Comparison of ENCODE assay signal across 9 mouse cellular contexts in the genomic region with DNA sequence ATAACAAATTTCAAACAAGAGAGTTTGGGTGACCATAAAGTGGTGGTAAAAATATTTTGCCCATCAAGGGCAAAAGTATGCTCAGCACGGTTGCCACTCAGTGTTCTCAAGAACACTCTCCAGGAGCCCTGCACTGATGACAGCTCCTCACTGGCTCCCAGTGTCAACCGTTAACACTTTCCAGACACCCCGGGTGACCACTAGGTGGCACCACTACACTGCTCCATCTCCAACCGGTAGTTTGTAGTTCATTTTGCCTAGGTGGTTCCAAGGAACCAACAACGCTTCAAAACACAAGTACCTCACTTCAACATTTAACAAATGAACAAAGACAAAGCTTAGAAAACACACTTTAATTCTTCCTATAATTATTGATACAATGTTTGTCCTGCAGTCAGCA. TPM values are rescaled to one million over a fixed set of nuclear protein-coding genes. Genes with fewer than 3 reads are reported as not detected.
DNase-seq lines count a peak whose midpoint lies in the region; ATAC-seq and TF ChIP-seq lines count a peak whose summit lies in the region.
"Had no signal": no experiment of that assay in that cellular context is flagged by ENCODE, and none has a peak within 500 bp of the region (broad histone marks: within the 10 kb centered on the region; RNA-seq: fewer than 3 reads in every experiment).

No protein-coding gene starts in this region.

- no peak for TF ChIP-seq POLR2A in kidney, adult 2 months (IDR thresholded peaks at IDR 0.05; ENCODE audit: low read depth, low read length)
- no peak for TF ChIP-seq POLR2A in testis, adult 2 months (IDR thresholded peaks at IDR 0.05; ENCODE audit: control insufficient read depth, low read depth, low read length)

- peak; percentile 96 for ATAC-seq in common myeloid progenitor, adult 5-6 weeks (replicated peaks; ENCODE audit: low read depth, poor library complexity, severe bottlenecking)

- WGBS in kidney, adult 2 months = 4% methylated on average over 5 of the region's 5 CpGs

- H3K27ac ChIP-seq in kidney, adult 2 months (ENCODE audit: insufficient read depth, low read depth, low read length) = no peak overlapping the region
- H3K27ac ChIP-seq in testis, adult 2 months (ENCODE audit: control insufficient read depth, insufficient read depth, low read depth, low read length) = no peak overlapping the region
- H3K27ac ChIP-seq: embryonic facial prominence, embryonic 12.5 days had no signal

- TF ChIP-seq CTCF in kidney, adult 2 months (conservative IDR thresholded peaks at IDR 0.05; ENCODE audit: insufficient read depth, insufficient read length, low read depth, low read length) = peak; percentile 93
- TF ChIP-seq CTCF in testis, adult 2 months (IDR thresholded peaks at IDR 0.05; ENCODE audit: control insufficient read depth, insufficient read depth, insufficient replicate concordance, low read depth, low read length) = peak; percentile 79

- DNase-seq in 3134 (ENCODE audit: extremely low read depth, insufficient read length, low spot score) (peak; percentile 30), ZHBTc4 (ENCODE audit: low read depth, low spot score) (peak; percentile 87)
- peak; percentile 42 to 49 for DNase-seq in gastrocnemius, adult 8-10 months (ENCODE audit: low spot score in 2 of 2)
- DNase-seq in kidney, adult 2 months = peak; percentile 85
- DNase-seq in left cerebral cortex, postnatal 4 days = peak; percentile 86
- DNase-seq in natural killer cell, adult 2 months (ENCODE audit: low spot score in 2 of 2) = peak; percentile 39 to 74

- H3K27me3 ChIP-seq in kidney, adult 2 months (replicated peaks; ENCODE audit: control insufficient read depth, insufficient read depth, low read length) = no peaks in the 10 kb centered on the region
- H3K27me3 ChIP-seq in testis, adult 2 months (ENCODE audit: control insufficient read depth, insufficient read depth, low read length) = no peaks in the 10 kb centered on the region
- H3K27me3 ChIP-seq: embryonic facial prominence, embryonic 12.5 days had no signal

- H3K36me3 ChIP-seq in kidney, adult 2 months (ENCODE audit: control insufficient read depth, insufficient read depth, low read length) = no peaks in the 10 kb centered on the region
- H3K36me3 ChIP-seq in testis, adult 2 months (ENCODE audit: control insufficient read depth, insufficient read depth, low read length) = no peaks in the 10 kb centered on the region
- H3K36me3 ChIP-seq: embryonic facial prominence, embryonic 12.5 days had no signal

- H3K4me1 ChIP-seq in kidney, adult 2 months (ENCODE audit: control insufficient read depth, insufficient read depth, low read length) = peaks cover 7% of the 10 kb centered on the region; the same call in 1 of the 2 replicates
- peaks cover 2% of the 10 kb centered on the region; the same call in 1 of the 2 replicates for H3K4me1 ChIP-seq in testis, adult 2 months (ENCODE audit: control insufficient read depth, insufficient read depth, low read length)

- intact Hi-C loops in left cerebral cortex, postnatal 4 days (cut with DNase I) = loop anchor here (5.0 kb wide), 1 partner anchor 47 kb away; no protein-coding TSS in a partner anchor

- H3K4me3 ChIP-seq in kidney, adult 2 months (ENCODE audit: insufficient read depth, low read depth, low read length) = no peak overlapping the region
- H3K4me3 ChIP-seq in testis, adult 2 months (ENCODE audit: control insufficient read depth, low read depth, low read length) = no peak overlapping the region
- H3K4me3 ChIP-seq: embryonic facial prominence, embryonic 12.5 days had no signal

RNA-seq across cellular contexts. Expression of a gene that starts 56.9 kb away (rescaled TPM):
- total RNA-seq in common myeloid progenitor, adult 5-6 weeks (2017) = 0.23 TPM in 1 of 2 replicates, not detected in the other
- not detected for total RNA-seq in gastrocnemius, adult 8-10 months (2022)
- 0.14 and 0.18 TPM in 2 replicates for polyA plus RNA-seq in kidney, adult 2 months (2012; rRNA removed)
- 1 to 10 TPM; 4.2 to 5.3 TPM for total RNA-seq in left cerebral cortex, postnatal 4 days (2021)
- polyA plus RNA-seq in testis, adult 2 months (2012; rRNA removed) = 24.7 and 29.8 TPM in 2 replicates

Comparison
In these comparisons a context has a peak if more than half of its experiments do, and no peak if none do; other contexts are left out.
1. DNase-seq: peak in every context shown above with its lines; median percentile 87 in ZHBTc4; 86 in left cerebral cortex, postnatal 4 days; 85 in kidney, adult 2 months; 56 in natural killer cell, adult 2 months; 46 in gastrocnemius, adult 8-10 months; 30 in 3134.